Mouse (Mus musculus): Measurements from ENCODE around the gene Sarm1. TPM values are rescaled to one million over a fixed set of nuclear protein-coding genes. Genes with fewer than 3 reads are reported as not detected.
A peak's percentile ranks its signal among the peaks of the same experiment; 100 is the strongest.

Gene Sarm1
- polyA plus RNA-seq, 1 experiment from 2014 or later, result 1.2 TPM

GRCm38 (mm10) chr11:78466242-78466912 is 31.2 kb downstream of the Sarm1 start:
- peak overlapping the region; percentile 91 for H3K9ac ChIP-seq (replicated peaks; ENCODE audit: low read length)
- no peaks in the 10 kb centered on the region for H3K27me3 ChIP-seq (ENCODE audit: insufficient read depth, low read length)
- 59% methylated on average over 23 of the region's 23 CpGs for WGBS
- ATAC-seq (ENCODE audit: low FRiP score, low TSS enrichment), result peak; percentile 47
- 0 out of 2 replicates have a peak, but pooled peaks cover 6% of the 10 kb centered on the region for H3K9me3 ChIP-seq (ENCODE audit: low read length)
- no peaks in the 10 kb centered on the region for H3K36me3 ChIP-seq (ENCODE audit: insufficient read depth, low read length)
- peak overlapping the region; percentile 82 for H3K4me3 ChIP-seq (ENCODE audit: low read length)
- peak overlapping the region; percentile 94 for H3K4me2 ChIP-seq (replicated peaks; ENCODE audit: low read depth, low read length)
- H3K4me1 ChIP-seq (ENCODE audit: insufficient read depth, low read length), result peaks cover 11% of the 10 kb centered on the region
- H3K27ac ChIP-seq (ENCODE audit: low read length), result peak overlapping the region; percentile 97

GRCm38 (mm10) chr11:78465568-78466180 is 31.9 kb downstream of the Sarm1 start, which contains the start of gene Slc46a1:
Gene Slc46a1 (plus strand): TSS chr11:78465697.
- Histone ChIP-seq H3K4me2 (replicated peaks; ENCODE audit: low read depth, low read length) (peak within 1 kb of the TSS; percentile 94), H3K4me3 (ENCODE audit: low read length) (peak within 1 kb of the TSS; percentile 82), H3K9ac (replicated peaks; ENCODE audit: low read length) (peak within 1 kb of the TSS; percentile 91), H3K9me3 (ENCODE audit: low read length) (0 out of 2 replicates have a peak, but pooled peaks cover 6% of the 10 kb centered on the region), H3K27ac (ENCODE audit: low read length) (peak within 1 kb of the TSS; percentile 97), H3K4me1 (ENCODE audit: insufficient read depth, low read length) (peaks cover 11% of the 10 kb centered on the region), H3K27me3 (ENCODE audit: insufficient read depth, low read length) (no peaks in the 10 kb centered on the region), H3K36me3 (ENCODE audit: insufficient read depth, low read length) (no peaks in the 10 kb centered on the region)
- under 1% methylated on average over 41 of the region's 41 CpGs for WGBS
- ATAC-seq (ENCODE audit: low FRiP score, low TSS enrichment), result peak; percentile 95

DNA sequence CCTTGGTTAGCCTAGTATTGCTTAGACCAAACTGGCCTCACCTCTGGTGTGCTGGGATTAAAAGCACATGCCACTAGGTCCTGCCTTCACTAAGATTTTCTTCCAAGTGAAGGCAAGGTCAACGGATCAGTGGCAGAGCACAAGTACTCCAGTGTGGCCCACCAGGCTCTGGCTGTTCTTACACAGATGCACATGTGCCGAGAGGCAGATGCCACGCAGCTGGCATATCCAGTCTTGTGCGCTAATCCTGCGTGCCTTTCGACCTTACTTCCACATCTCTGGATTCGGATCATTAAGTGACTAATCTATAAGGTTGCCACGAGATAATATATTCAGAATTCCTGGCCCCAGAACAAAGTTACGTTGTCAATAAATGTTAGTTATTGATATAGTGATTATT is 32.4 kb downstream of the Sarm1 start:
- Histone ChIP-seq H3K27me3 (ENCODE audit: insufficient read depth, low read length) (no peaks in the 10 kb centered on the region), H3K9me3 (ENCODE audit: low read length) (0 out of 2 replicates have a peak, but pooled peaks cover 6% of the 10 kb centered on the region), H3K4me3 (ENCODE audit: low read length) (peak overlapping the region; percentile 82), H3K36me3 (ENCODE audit: insufficient read depth, low read length) (no peaks in the 10 kb centered on the region), H3K9ac (replicated peaks; ENCODE audit: low read length) (peak overlapping the region; percentile 91; the same call in 1 of the 2 replicates), H3K4me2 (replicated peaks; ENCODE audit: low read depth, low read length) (peak overlapping the region; percentile 94), H3K27ac (ENCODE audit: low read length) (peak overlapping the region; percentile 97; the same call in 1 of the 2 replicates), H3K4me1 (ENCODE audit: insufficient read depth, low read length) (peaks cover 11% of the 10 kb centered on the region)
- peak; percentile 18; the same call in 1 of the 2 replicates for ATAC-seq (ENCODE audit: low FRiP score, low TSS enrichment)
- 18% methylated on average over 9 of the region's 9 CpGs for WGBS

DNA sequence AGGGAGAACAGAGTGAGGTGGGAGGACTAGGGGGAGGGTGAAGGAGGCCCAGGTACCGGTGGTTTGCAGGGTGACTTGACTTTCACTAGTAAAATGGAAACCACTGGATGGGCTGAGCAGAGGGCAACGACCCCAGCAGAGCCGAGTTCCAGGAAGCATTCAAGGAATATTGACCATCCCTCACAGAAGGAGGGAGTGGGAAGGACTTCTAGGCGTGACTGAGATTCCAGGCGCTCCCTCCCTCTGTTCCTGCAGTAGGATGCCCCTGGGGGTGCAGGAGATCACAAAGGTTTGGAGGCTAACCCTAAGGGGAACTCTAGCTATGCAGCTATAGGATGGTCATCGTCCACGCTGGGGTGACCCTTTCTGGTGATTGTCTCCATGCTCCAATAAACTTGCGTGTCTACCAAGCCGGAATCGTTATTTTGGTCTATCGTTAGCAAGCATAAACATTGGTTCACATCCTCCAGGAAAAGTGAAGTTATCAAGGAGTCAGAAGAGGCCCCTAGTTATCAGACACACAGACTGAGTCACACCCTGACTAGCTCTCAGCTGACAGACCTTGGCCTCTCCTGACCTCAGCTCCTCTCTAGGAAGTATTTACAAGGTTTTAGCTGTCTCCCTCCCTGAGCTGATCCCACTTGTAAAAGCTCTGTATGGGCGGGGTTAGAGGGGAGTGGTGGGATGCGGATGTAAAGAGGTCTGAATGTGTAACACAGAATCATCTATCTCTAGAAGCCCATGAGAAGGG is 34.1 kb downstream of the Sarm1 start:
- no peak overlapping the region for H3K4me2 ChIP-seq (replicated peaks; ENCODE audit: low read depth, low read length)
- H3K36me3 ChIP-seq (ENCODE audit: insufficient read depth, low read length), result no peaks in the 10 kb centered on the region
- no peaks in the 10 kb centered on the region for H3K27me3 ChIP-seq (ENCODE audit: insufficient read depth, low read length)
- H3K4me3 ChIP-seq (ENCODE audit: low read length), result no peak overlapping the region
- H3K9me3 ChIP-seq (ENCODE audit: low read length), result 0 out of 2 replicates have a peak, but pooled peaks cover 6% of the 10 kb centered on the region
- no peak overlapping the region for H3K27ac ChIP-seq (ENCODE audit: low read length)
- ATAC-seq (ENCODE audit: low FRiP score, low TSS enrichment), result no peak
- H3K4me1 ChIP-seq (ENCODE audit: insufficient read depth, low read length), result peaks cover 11% of the 10 kb centered on the region
- H3K9ac ChIP-seq (replicated peaks; ENCODE audit: low read length), result no peak overlapping the region
- WGBS, result 43% methylated on average over 13 of the region's 13 CpGs

GRCm38 (mm10) chr11:78462669-78463068 is 34.9 kb downstream of the Sarm1 start:
- Histone ChIP-seq H3K27me3 (ENCODE audit: insufficient read depth, low read length) (no peaks in the 10 kb centered on the region), H3K36me3 (ENCODE audit: insufficient read depth, low read length) (no peaks in the 10 kb centered on the region), H3K4me1 (ENCODE audit: insufficient read depth, low read length) (peaks cover 11% of the 10 kb centered on the region), H3K4me3 (ENCODE audit: low read length) (no peak overlapping the region), H3K4me2 (replicated peaks; ENCODE audit: low read depth, low read length) (no peak overlapping the region), H3K9ac (replicated peaks; ENCODE audit: low read length) (no peak overlapping the region), H3K9me3 (ENCODE audit: low read length) (0 out of 2 replicates have a peak, but pooled peaks cover 6% of the 10 kb centered on the region), H3K27ac (ENCODE audit: low read length) (no peak overlapping the region)
- no peak for ATAC-seq (ENCODE audit: low FRiP score, low TSS enrichment)
- 82% methylated on average over 5 of the region's 5 CpGs for WGBS

GRCm38 (mm10) chr11:78461894-78462293 is 35.7 kb downstream of the Sarm1 start:
- 71% methylated on average over 1 of the region's 1 CpGs for WGBS
- Histone ChIP-seq H3K4me3 (ENCODE audit: low read length) (no peak overlapping the region), H3K9ac (replicated peaks; ENCODE audit: low read length) (no peak overlapping the region), H3K4me1 (ENCODE audit: insufficient read depth, low read length) (peaks cover 10% of the 10 kb centered on the region), H3K27ac (ENCODE audit: low read length) (no peak overlapping the region), H3K9me3 (ENCODE audit: low read length) (0 out of 2 replicates have a peak, but pooled peaks cover 6% of the 10 kb centered on the region), H3K36me3 (ENCODE audit: insufficient read depth, low read length) (no peaks in the 10 kb centered on the region), H3K27me3 (ENCODE audit: insufficient read depth, low read length) (no peaks in the 10 kb centered on the region), H3K4me2 (replicated peaks; ENCODE audit: low read depth, low read length) (no peak overlapping the region)
- no peak for ATAC-seq (ENCODE audit: low FRiP score, low TSS enrichment)

- Histone ChIP-seq H3K4me2 (replicated peaks; ENCODE audit: low read depth, low read length) (no peak overlapping the region), H3K27ac (ENCODE audit: low read length) (no peak overlapping the region), H3K9ac (replicated peaks; ENCODE audit: low read length) (no peak overlapping the region), H3K27me3 (ENCODE audit: insufficient read depth, low read length) (no peaks in the 10 kb centered on the region), H3K4me3 (ENCODE audit: low read length) (no peak overlapping the region), H3K36me3 (ENCODE audit: insufficient read depth, low read length) (no peaks in the 10 kb centered on the region), H3K9me3 (ENCODE audit: low read length) (0 out of 2 replicates have a peak, but pooled peaks cover 6% of the 10 kb centered on the region), H3K4me1 (ENCODE audit: insufficient read depth, low read length) (0 out of 2 replicates have a peak, but pooled peaks cover 2% of the 10 kb centered on the region)
- no peak for ATAC-seq (ENCODE audit: low FRiP score, low TSS enrichment)
- WGBS, result 80% methylated on average over 17 of the region's 17 CpGs
Observed at GRCm38 (mm10) chr11:78458740-78459139, 38.8 kb downstream of the Sarm1 start.

DNA sequence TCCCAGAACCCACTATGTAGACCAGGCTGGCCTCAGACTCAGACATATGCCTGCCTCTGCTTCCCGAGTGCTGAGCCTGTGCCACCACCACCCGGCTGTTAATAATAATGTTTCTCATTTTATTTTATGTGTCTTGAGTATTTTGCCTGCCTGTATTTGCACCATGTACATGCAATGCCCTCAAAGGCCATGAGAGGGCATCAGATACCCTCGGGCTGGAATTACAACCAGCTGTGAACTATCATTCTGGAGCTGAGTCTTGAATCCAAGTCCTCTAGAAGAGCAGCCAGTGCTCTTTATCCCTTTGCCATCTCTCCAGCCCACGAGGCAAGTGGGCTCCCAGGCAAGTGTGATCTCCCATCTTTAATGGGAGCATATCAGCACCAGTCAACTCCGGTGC is 42.2 kb downstream of the Sarm1 start:
- H3K4me3 ChIP-seq (ENCODE audit: low read length), result no peak overlapping the region
- H3K36me3 ChIP-seq (ENCODE audit: insufficient read depth, low read length), result no peaks in the 10 kb centered on the region
- ATAC-seq (ENCODE audit: low FRiP score, low TSS enrichment), result no peak
- no peaks in the 10 kb centered on the region for H3K9me3 ChIP-seq (ENCODE audit: low read length)
- 35% methylated on average over 5 of the region's 5 CpGs for WGBS
- no peak overlapping the region for H3K4me2 ChIP-seq (replicated peaks; ENCODE audit: low read depth, low read length)
- H3K27me3 ChIP-seq (ENCODE audit: insufficient read depth, low read length), result no peaks in the 10 kb centered on the region
- 0 out of 2 replicates have a peak, but pooled peaks cover 2% of the 10 kb centered on the region for H3K4me1 ChIP-seq (ENCODE audit: insufficient read depth, low read length)
- H3K27ac ChIP-seq (ENCODE audit: low read length), result no peak overlapping the region
- H3K9ac ChIP-seq (replicated peaks; ENCODE audit: low read length), result no peak overlapping the region

DNA sequence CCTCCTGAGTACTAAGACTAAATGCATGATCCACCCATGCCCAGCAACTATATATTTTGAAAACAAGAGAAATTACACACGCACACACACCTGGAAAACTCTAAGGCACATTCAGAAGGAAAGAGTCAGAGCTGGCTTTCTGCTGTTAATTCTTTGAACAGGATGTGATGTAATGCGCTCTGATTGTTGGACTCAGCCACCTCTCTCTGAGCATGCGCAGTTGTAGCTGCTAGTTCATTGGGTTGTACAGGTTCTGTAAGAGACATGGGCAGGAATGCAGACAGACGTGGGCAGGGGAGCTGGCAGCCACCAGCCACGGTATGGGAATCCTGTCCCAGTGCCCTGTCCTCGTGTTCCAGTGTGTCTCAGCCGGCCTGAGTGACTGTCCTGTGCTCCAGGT is 43.3 kb downstream of the Sarm1 start:
- Histone ChIP-seq H3K36me3 (ENCODE audit: insufficient read depth, low read length) (no peaks in the 10 kb centered on the region), H3K9me3 (ENCODE audit: low read length) (no peaks in the 10 kb centered on the region), H3K4me2 (replicated peaks; ENCODE audit: low read depth, low read length) (no peak overlapping the region), H3K4me1 (ENCODE audit: insufficient read depth, low read length) (0 out of 2 replicates have a peak, but pooled peaks cover 2% of the 10 kb centered on the region), H3K27ac (ENCODE audit: low read length) (no peak overlapping the region), H3K27me3 (ENCODE audit: insufficient read depth, low read length) (no peaks in the 10 kb centered on the region), H3K9ac (replicated peaks; ENCODE audit: low read length) (no peak overlapping the region), H3K4me3 (ENCODE audit: low read length) (no peak overlapping the region)
- 77% methylated on average over 7 of the region's 7 CpGs for WGBS
- no peak for ATAC-seq (ENCODE audit: low FRiP score, low TSS enrichment)
